Mouse (Mus musculus) stomach, embryonic 14.5 days (tissue): ENCODE data around the gene Col10a1. TPM values are rescaled to one million over a fixed set of nuclear protein-coding genes. Genes with fewer than 3 reads are reported as not detected.
A peak's percentile ranks its signal among the peaks of the same experiment; 100 is the strongest.
"Not testable (repeated sequence)": the region's sequence is repeated elsewhere in the genome, so short reads cannot be mapped to it uniquely, and the experiment has no call there.

Experiments used
- ATAC-seq: fragments of 200-750 bp; cut with Nextera tagmentation; 2 replicates; pipeline ENCODE4 v1.8.0; 2017; ENCODE audit warnings: low read depth, moderate TSS enrichment; ENCODE audit not compliant: insufficient number of reproducible peaks, insufficient read depth, low FRiP score
- H3K27ac ChIP-seq: fragments of 300-500 bp; sonication (generic); 2 replicates; pipeline ENCODE4 v1.5.1; 2014; ENCODE audit warnings: mild to moderate bottlenecking, low read length, moderate library complexity, mixed read lengths
- H3K27me3 ChIP-seq: fragments of 300-500 bp; sonication (generic); 2 replicates; pipeline ENCODE4 v1.6.1; 2014; ENCODE audit warnings: low read length, control low read depth, mixed read lengths; ENCODE audit not compliant: control insufficient read depth, insufficient read depth
- H3K36me3 ChIP-seq: fragments of 300-500 bp; sonication (generic); 2 replicates; pipeline ENCODE4 v1.6.1; 2014; ENCODE audit warnings: mild to moderate bottlenecking, control low read depth, low read length, moderate library complexity, mixed read lengths; ENCODE audit not compliant: control insufficient read depth, insufficient read depth
- H3K4me1 ChIP-seq: fragments of 300-500 bp; sonication (generic); 2 replicates; pipeline ENCODE4 v1.6.1; 2014; ENCODE audit warnings: low read length, control low read depth, mixed read lengths; ENCODE audit not compliant: control insufficient read depth, insufficient read depth
- H3K4me2 ChIP-seq: fragments of 300-500 bp; sonication (generic); replicated peaks from 2 replicates; pipeline ENCODE4 v1.6.1; 2014; ENCODE audit warnings: low read depth, low read length, control low read depth
- H3K4me3 ChIP-seq: fragments of 300-500 bp; sonication (generic); 2 replicates; pipeline ENCODE4 v1.5.1; 2014; ENCODE audit warnings: low read depth, low read length, control low read depth
- H3K9ac ChIP-seq: fragments of 300-500 bp; sonication (generic); replicated peaks from 2 replicates; pipeline ENCODE4 v1.6.1; 2014; ENCODE audit warnings: low read depth, mild to moderate bottlenecking, control low read depth, low read length, moderate library complexity, mixed read lengths
- H3K9me3 ChIP-seq: fragments of 300-500 bp; sonication (generic); 2 replicates; pipeline ENCODE4 v1.6.1; 2016; ENCODE audit warnings: low read depth, low read length, control low read depth; ENCODE audit not compliant: control insufficient read depth
- WGBS: fragments of 180-500 bp; shearing (Covaris S2); extraction: QIAGEN DNeasy Blood & Tissue Kit; methylation state at CpG from one replicate; pipeline ENCODE4 v1.1.7; 2014; 5-methylcytosine and 5-hydroxymethylcytosine counted together
- polyA plus RNA-seq: library from polyadenylated mRNA; unstranded; fragments of >200 nt; fragmentation: Nextera tagmentation; extraction: Ambion mirVana; gene quantifications from 2 replicates; pipeline ENCODE4 v1.2.1, GENCODE M21; 2014

Gene Col10a1
- polyA plus RNA-seq, 1 experiment from 2014 or later: 0.23 TPM

GRCm38 (mm10) chr10:34396959-34397358, 7.2 kb downstream of the Col10a1 start:
- 0 out of 2 replicates have a peak, but pooled peaks cover 4% of the 10 kb centered on the region for H3K36me3 ChIP-seq
- H3K9me3 ChIP-seq: no peaks in the 10 kb centered on the region
- no peak overlapping the region for H3K4me3 ChIP-seq
- no peak overlapping the region for H3K27ac ChIP-seq
- no peak overlapping the region for H3K9ac ChIP-seq
- no peaks in the 10 kb centered on the region for H3K4me1 ChIP-seq
- no peak for ATAC-seq
- no peaks in the 10 kb centered on the region for H3K27me3 ChIP-seq
- 89% methylated on average over 4 of the region's 4 CpGs for WGBS
- H3K4me2 ChIP-seq: no peak overlapping the region

GRCm38 (mm10) chr10:34399267-34399666, 9.5 kb downstream of the Col10a1 start:
- Histone ChIP-seq H3K27me3 (no peaks in the 10 kb centered on the region), H3K36me3 (peaks cover 8% of the 10 kb centered on the region; the same call in 1 of the 2 replicates), H3K4me3 (no peak overlapping the region), H3K4me2 (no peak overlapping the region), H3K9ac (no peak overlapping the region), H3K4me1 (no peaks in the 10 kb centered on the region), H3K9me3 (no peaks in the 10 kb centered on the region), H3K27ac (no peak overlapping the region)
- ATAC-seq: no peak

- Histone ChIP-seq H3K9ac (peak within 1 kb of the TSS; percentile 41), H3K36me3 (no peaks in the 10 kb centered on the region), H3K4me2 (peak within 1 kb of the TSS; percentile 58), H3K27ac (peak within 1 kb of the TSS; percentile 10; the same call in 1 of the 2 replicates), H3K4me3 (peak within 1 kb of the TSS; percentile 79), H3K9me3 (no peaks in the 10 kb centered on the region), H3K4me1 (no peaks in the 10 kb centered on the region; the same call in 1 of the 2 replicates), H3K27me3 (no peaks in the 10 kb centered on the region)
- 1% methylated on average over 40 of the region's 49 CpGs for WGBS
- ATAC-seq: peak; percentile 99
Observed at GRCm38 (mm10) chr10:34418204-34418756, 28.5 kb downstream of the Col10a1 start, which contains the start of gene Nt5dc1. Gene Nt5dc1 (minus strand): TSS chr10:34418552.

GRCm38 (mm10) chr10:34418794-34419193, 29.0 kb downstream of the Col10a1 start:
- not testable (repeated sequence) for H3K9me3 ChIP-seq, H3K27ac ChIP-seq, H3K4me1 ChIP-seq, H3K36me3 ChIP-seq, H3K9ac ChIP-seq, H3K27me3 ChIP-seq
- peak overlapping the region; percentile 58 for H3K4me2 ChIP-seq
- H3K4me3 ChIP-seq: peak overlapping the region; percentile 79
- ATAC-seq: 0 out of 2 replicates have a peak, but pooled peaks have one; percentile 2
- 66% methylated on average over 4 of the region's 4 CpGs for WGBS

GRCm38 (mm10) chr10:34431783-34432182, 42.0 kb downstream of the Col10a1 start:
- Histone ChIP-seq H3K9me3 (no peaks in the 10 kb centered on the region), H3K9ac (no peak overlapping the region), H3K27ac (no peak overlapping the region), H3K27me3 (no peaks in the 10 kb centered on the region), H3K36me3 (no peaks in the 10 kb centered on the region), H3K4me2 (no peak overlapping the region), H3K4me3 (no peak overlapping the region), H3K4me1 (no peaks in the 10 kb centered on the region)
- no peak for ATAC-seq

GRCm38 (mm10) chr10:34434191-34434590, 44.4 kb downstream of the Col10a1 start:
- ATAC-seq: not testable (repeated sequence)
- WGBS: 89% methylated on average over 6 of the region's 14 CpGs

More at GRCm38 (mm10) chr10:34434191-34434590, 44.4 kb downstream of the Col10a1 start:
- not testable (repeated sequence) for H3K36me3 ChIP-seq, H3K4me1 ChIP-seq, H3K27ac ChIP-seq, H3K9ac ChIP-seq, H3K4me2 ChIP-seq, H3K9me3 ChIP-seq, H3K27me3 ChIP-seq, H3K4me3 ChIP-seq

Other genes with a start within 250 kb of the Col10a1 start
- gene Dse, start 182.3 kb upstream of the Col10a1 start, polyA plus RNA-seq: 27.9 and 29.0 TPM in 2 replicates
- gene Tspyl1, start 107.8 kb upstream of the Col10a1 start, polyA plus RNA-seq: 55.0 and 56.3 TPM in 2 replicates
- gene Tspyl4, start 92.5 kb upstream of the Col10a1 start, polyA plus RNA-seq: 9.8 and 10.7 TPM in 2 replicates
- 11.6 and 13.1 TPM in 2 replicates for gene Nt5dc1, start 28.6 kb downstream of the Col10a1 start, polyA plus RNA-seq
- gene Frk, start 93.4 kb downstream of the Col10a1 start, polyA plus RNA-seq: 19.2 and 20.6 TPM in 2 replicates